Mouse (Mus musculus) neural tube, embryonic 15.5 days (tissue): ENCODE results near the gene Fbln5. TPM values are rescaled to one million over a fixed set of nuclear protein-coding genes. Genes with fewer than 3 reads are reported as not detected.

Experiments used
- ATAC-seq: fragments of 200-750 bp; cut with Nextera tagmentation; 2 replicates; pipeline ENCODE4 v1.8.0; 2017; ENCODE audit warnings: mild to moderate bottlenecking, moderate TSS enrichment, moderate library complexity; ENCODE audit not compliant: low FRiP score
- H3K27ac ChIP-seq: fragments of 300-500 bp; sonication (generic); replicated peaks from 2 replicates; pipeline ENCODE4 v1.5.1; 2015; ENCODE audit warnings: mild to moderate bottlenecking, inconsistent platforms
- H3K27me3 ChIP-seq: fragments of 300-500 bp; sonication (generic); replicated peaks from 2 replicates; pipeline ENCODE4 v1.6.1; 2015; ENCODE audit warnings: inconsistent platforms
- H3K36me3 ChIP-seq: fragments of 300-500 bp; sonication (generic); 2 replicates; pipeline ENCODE4 v1.6.1; 2015; ENCODE audit warnings: inconsistent platforms
- H3K4me1 ChIP-seq: fragments of 300-500 bp; sonication (generic); 2 replicates; pipeline ENCODE4 v1.6.1; 2015; ENCODE audit warnings: inconsistent platforms
- H3K4me2 ChIP-seq: fragments of 300-500 bp; sonication (generic); 2 replicates; pipeline ENCODE4 v1.6.1; 2015; ENCODE audit warnings: inconsistent platforms, mild to moderate bottlenecking, moderate library complexity
- H3K4me3 ChIP-seq: fragments of 300-500 bp; sonication (generic); replicated peaks from 2 replicates; pipeline ENCODE4 v1.5.1; 2015; ENCODE audit warnings: mild to moderate bottlenecking, inconsistent platforms
- H3K9ac ChIP-seq: fragments of 300-500 bp; sonication (generic); replicated peaks from 2 replicates; pipeline ENCODE4 v1.6.1; 2015; ENCODE audit warnings: mild to moderate bottlenecking, inconsistent platforms
- H3K9me3 ChIP-seq: fragments of 300-500 bp; sonication (generic); replicated peaks from 2 replicates; pipeline ENCODE4 v1.6.1; 2016; ENCODE audit warnings: inconsistent platforms
- WGBS: fragments of 180-500 bp; shearing (Covaris S2); methylation state at CpG from one replicate; pipeline ENCODE4 v1.1.7; 2015; ENCODE audit warnings: mixed read lengths; 5-methylcytosine and 5-hydroxymethylcytosine counted together
- polyA plus RNA-seq: library from polyadenylated mRNA; unstranded; fragments of >200 nt; fragmentation: Nextera tagmentation; extraction: Ambion mirVana; gene quantifications from 2 replicates; pipeline ENCODE4 v1.2.1, GENCODE M21; 2015

The Fbln5 gene
- polyA plus RNA-seq, 1 experiment from 2014 or later, result 17.2 TPM

DNA sequence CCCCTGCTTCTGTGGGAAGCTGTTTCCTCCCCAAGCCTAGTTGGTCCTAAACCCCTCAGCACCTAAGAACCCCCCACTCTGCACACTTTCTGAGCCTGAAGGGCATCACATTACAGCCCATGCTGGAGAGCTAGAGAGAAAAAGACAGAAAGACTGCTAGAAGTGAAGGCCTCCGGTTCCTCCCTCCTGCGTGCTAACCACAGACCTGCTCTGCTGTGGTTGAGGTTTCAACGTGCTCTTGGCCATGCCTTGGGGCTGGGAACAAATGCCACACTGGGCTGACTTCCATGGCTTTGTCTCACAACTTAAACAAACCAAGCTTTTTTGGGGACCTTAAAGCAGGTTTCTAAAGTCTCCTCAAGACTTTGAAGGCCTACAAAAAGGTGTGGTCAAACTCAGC is 16.4 kb downstream of the Fbln5 start:
- no peaks in the 10 kb centered on the region for H3K9me3 ChIP-seq
- 0 out of 2 replicates have a peak, but pooled peaks cover 4% of the 10 kb centered on the region for H3K4me1 ChIP-seq
- no peak for ATAC-seq
- WGBS, result 85% methylated on average over 3 of the region's 3 CpGs
- H3K27me3 ChIP-seq, result no peaks in the 10 kb centered on the region
- H3K27ac ChIP-seq, result no peak overlapping the region
- no peak overlapping the region for H3K4me2 ChIP-seq
- H3K9ac ChIP-seq, result no peak overlapping the region
- H3K36me3 ChIP-seq, result no peaks in the 10 kb centered on the region
- no peak overlapping the region for H3K4me3 ChIP-seq

DNA sequence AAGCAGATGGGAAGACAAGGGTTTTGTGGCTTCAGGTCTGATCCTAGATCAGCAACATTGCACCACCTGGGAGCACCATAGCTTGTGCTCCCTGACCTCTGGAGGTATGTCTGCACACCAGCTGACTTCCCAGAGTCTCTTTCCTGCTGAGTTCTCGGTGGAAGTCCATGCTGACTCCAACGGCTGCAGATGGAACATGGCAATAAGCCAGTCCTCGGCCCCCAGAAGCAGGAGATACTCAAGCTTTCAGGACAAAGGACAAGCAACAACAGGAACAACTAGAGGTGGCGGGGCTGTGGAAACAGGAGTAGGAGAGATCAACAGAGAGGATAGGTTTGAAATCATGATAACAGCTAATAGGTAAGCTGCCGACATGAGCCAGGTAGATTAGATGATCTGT is 17.1 kb downstream of the Fbln5 start:
- WGBS, result 80% methylated on average over 5 of the region's 5 CpGs
- ATAC-seq, result no peak
- H3K27me3 ChIP-seq, result no peaks in the 10 kb centered on the region
- H3K27ac ChIP-seq, result no peak overlapping the region
- no peak overlapping the region for H3K4me3 ChIP-seq
- no peak overlapping the region for H3K9ac ChIP-seq
- H3K36me3 ChIP-seq, result no peaks in the 10 kb centered on the region
- H3K4me2 ChIP-seq, result no peak overlapping the region
- H3K9me3 ChIP-seq, result no peaks in the 10 kb centered on the region
- 0 out of 2 replicates have a peak, but pooled peaks cover 4% of the 10 kb centered on the region for H3K4me1 ChIP-seq

DNA sequence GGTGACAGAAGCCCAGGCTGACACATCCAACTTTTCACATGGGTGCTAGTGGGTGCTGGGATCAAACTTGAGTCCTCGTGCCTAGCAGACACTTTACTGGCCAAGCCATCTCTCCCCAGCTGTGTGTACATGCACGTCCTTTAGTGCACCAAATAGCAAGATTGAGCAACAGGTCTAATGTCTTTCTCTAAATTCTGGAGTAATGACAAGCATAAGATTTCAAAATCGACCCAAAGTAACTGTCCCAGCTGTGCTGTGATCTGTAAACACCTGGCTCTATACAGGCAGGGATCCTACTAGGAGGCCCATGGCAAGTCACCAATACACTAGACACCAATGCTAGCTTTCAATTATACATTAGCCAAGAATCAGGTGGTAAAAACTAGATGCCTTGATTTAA is 17.8 kb downstream of the Fbln5 start:
- H3K4me1 ChIP-seq, result 0 out of 2 replicates have a peak, but pooled peaks cover 4% of the 10 kb centered on the region
- no peak for ATAC-seq
- 87% methylated on average over 3 of the region's 3 CpGs for WGBS

DNA sequence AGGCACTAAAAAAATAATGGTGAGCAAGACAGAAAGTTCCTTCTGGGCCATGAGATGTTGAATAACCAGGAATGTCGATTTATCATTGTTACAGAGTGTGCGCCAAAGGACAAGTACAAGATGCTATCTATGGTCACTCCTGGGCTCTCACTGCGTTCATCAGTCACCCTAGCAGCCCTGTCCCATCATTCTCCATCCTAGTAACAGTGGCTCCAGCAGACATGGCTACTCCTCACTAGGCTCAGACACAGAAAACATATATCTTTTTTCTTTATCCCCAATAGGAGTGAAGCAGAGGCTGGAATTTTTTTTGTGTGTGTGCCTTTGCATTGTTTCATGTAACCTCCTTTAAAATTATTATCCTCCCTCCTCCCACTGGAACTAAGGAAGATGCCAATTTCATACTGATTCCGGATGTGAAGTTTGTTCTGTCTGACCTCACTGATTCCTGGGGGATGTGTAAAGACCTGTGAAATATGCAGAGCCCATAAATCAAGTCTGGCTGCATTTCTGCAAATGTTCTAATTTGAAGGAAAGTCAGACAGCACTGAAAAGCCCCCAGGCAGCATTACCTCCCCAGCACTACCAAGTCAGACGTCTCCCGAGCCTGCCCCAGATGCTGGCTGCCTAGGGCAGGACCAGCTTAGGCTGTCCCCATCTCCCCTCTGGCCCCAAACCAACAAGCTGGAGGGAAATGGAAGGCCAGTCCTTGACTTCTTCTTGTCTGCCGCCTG is 20.5 kb downstream of the Fbln5 start:
- Histone ChIP-seq H3K27me3 (no peaks in the 10 kb centered on the region), H3K36me3 (no peaks in the 10 kb centered on the region), H3K27ac (no peak overlapping the region), H3K4me2 (no peak overlapping the region), H3K4me1 (0 out of 2 replicates have a peak, but pooled peaks cover 4% of the 10 kb centered on the region), H3K9me3 (no peaks in the 10 kb centered on the region), H3K4me3 (no peak overlapping the region), H3K9ac (no peak overlapping the region)
- WGBS, result 58% methylated on average over 7 of the region's 7 CpGs
- ATAC-seq, result no peak

More for the DNA sequence above, 17.8 kb downstream of the Fbln5 start:
- no peaks in the 10 kb centered on the region for H3K27me3 ChIP-seq
- no peak overlapping the region for H3K9ac ChIP-seq
- no peaks in the 10 kb centered on the region for H3K9me3 ChIP-seq
- H3K27ac ChIP-seq, result no peak overlapping the region
- no peak overlapping the region for H3K4me2 ChIP-seq
- no peak overlapping the region for H3K4me3 ChIP-seq
- H3K36me3 ChIP-seq, result no peaks in the 10 kb centered on the region

DNA sequence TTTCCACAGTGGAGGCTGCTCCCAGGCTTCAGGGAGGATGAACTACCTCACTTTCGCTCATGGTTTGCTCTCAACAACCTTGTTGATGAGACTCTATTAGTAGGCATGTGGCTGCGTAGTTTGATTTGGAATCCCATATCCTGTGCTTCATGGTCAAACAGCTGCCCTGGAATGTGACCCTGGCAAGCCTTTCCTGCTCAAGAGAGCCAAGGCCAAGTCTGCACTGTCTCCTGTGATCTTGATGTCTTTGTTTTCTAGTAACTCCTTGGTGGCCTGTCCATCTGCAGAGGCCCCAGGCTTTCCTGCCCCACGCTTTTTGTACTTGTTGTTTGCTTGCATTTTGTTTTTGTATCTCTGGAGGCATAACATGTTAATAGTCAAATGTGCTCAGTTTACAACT is 24.4 kb downstream of the Fbln5 start:
- H3K9ac ChIP-seq, result no peak overlapping the region
- H3K36me3 ChIP-seq, result no peaks in the 10 kb centered on the region
- H3K4me1 ChIP-seq, result 0 out of 2 replicates have a peak, but pooled peaks cover 4% of the 10 kb centered on the region
- WGBS, result 86% methylated on average over 3 of the region's 3 CpGs
- H3K9me3 ChIP-seq, result no peaks in the 10 kb centered on the region
- H3K27me3 ChIP-seq, result no peaks in the 10 kb centered on the region
- no peak overlapping the region for H3K4me2 ChIP-seq
- no peak overlapping the region for H3K27ac ChIP-seq
- no peak overlapping the region for H3K4me3 ChIP-seq
- ATAC-seq, result no peak

DNA sequence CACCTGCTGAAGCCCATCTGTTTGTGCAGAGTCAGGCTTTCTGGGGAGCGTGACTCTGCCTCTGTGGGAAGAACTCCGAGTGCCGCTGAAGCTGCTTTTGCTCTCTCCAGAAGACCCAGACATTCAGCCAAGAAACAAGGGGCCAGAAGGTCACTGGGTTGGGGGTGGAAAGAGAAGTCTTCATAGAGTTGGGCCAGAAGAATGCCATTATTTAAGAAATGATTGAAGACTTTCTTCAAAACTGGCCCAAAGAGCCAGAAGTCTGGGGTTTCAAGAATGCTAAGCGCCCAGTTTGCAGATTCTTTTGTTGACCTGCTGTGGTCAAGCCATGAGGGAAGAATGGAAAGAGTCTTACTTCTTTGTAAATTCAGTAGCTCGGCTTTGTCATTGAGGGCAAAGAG is 25.6 kb downstream of the Fbln5 start:
- no peak overlapping the region for H3K9ac ChIP-seq
- 85% methylated on average over 5 of the region's 5 CpGs for whole genome bisulfite sequencing
- ATAC-seq, result no peak

DNA sequence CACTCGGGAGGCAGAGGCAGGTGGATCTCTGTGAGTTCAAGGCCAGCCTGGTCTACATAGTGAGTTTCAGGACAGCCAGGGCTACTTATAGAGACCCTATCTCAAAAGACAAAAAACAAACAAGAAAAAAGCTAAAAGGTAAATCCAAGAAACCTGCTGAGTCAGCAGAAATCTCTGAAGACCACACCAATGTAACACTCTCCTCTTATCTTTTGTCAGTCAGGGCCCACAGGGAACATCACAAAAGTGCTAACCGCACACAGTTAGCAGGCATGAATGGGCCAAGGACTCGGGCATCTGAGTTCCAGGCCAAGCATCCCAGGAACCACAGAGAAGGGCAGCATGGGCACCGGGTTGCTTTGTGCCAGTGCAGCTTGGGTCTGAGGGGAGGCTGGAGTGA is 26.2 kb downstream of the Fbln5 start:
- no peak overlapping the region for H3K9ac ChIP-seq
- no peaks in the 10 kb centered on the region for H3K36me3 ChIP-seq
- no peaks in the 10 kb centered on the region for H3K27me3 ChIP-seq
- no peak overlapping the region for H3K4me2 ChIP-seq
- H3K27ac ChIP-seq, result no peak overlapping the region
- ATAC-seq, result no peak
- no peak overlapping the region for H3K4me3 ChIP-seq
- 92% methylated on average over 4 of the region's 4 CpGs for WGBS
- no peaks in the 10 kb centered on the region for H3K4me1 ChIP-seq
- no peaks in the 10 kb centered on the region for H3K9me3 ChIP-seq

More for the DNA sequence above, 25.6 kb downstream of the Fbln5 start:
- no peaks in the 10 kb centered on the region for H3K36me3 ChIP-seq
- no peak overlapping the region for H3K4me3 ChIP-seq
- no peak overlapping the region for H3K4me2 ChIP-seq
- no peaks in the 10 kb centered on the region for H3K27me3 ChIP-seq
- H3K27ac ChIP-seq, result no peak overlapping the region
- no peaks in the 10 kb centered on the region for H3K4me1 ChIP-seq
- H3K9me3 ChIP-seq, result no peaks in the 10 kb centered on the region

DNA sequence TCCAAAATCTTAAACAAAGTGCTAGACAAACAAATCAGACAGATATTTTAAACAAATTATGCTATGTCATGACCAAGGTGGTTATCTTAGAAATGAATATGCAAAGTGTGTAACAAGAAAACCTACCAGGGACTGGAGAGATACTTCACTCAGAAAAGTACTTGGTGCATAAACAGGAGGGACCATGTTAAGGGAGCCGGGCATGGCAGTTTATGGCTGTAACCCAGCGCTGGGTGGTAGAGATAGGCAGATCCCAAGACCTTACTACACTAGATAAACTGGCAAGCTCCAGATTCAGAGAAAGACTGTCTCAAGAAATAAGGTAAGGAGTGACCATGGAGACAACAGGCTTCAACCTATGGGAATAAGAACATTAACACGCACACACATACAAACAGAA is 29.1 kb downstream of the Fbln5 start:
- no peaks in the 10 kb centered on the region for H3K27me3 ChIP-seq
- H3K36me3 ChIP-seq, result no peaks in the 10 kb centered on the region
- no peak overlapping the region for H3K4me2 ChIP-seq
- no peak overlapping the region for H3K4me3 ChIP-seq
- H3K9me3 ChIP-seq, result no peaks in the 10 kb centered on the region
- no peaks in the 10 kb centered on the region for H3K4me1 ChIP-seq
- H3K27ac ChIP-seq, result no peak overlapping the region
- WGBS, result 92% methylated on average over 3 of the region's 3 CpGs
- H3K9ac ChIP-seq, result no peak overlapping the region
- ATAC-seq, result no peak

DNA sequence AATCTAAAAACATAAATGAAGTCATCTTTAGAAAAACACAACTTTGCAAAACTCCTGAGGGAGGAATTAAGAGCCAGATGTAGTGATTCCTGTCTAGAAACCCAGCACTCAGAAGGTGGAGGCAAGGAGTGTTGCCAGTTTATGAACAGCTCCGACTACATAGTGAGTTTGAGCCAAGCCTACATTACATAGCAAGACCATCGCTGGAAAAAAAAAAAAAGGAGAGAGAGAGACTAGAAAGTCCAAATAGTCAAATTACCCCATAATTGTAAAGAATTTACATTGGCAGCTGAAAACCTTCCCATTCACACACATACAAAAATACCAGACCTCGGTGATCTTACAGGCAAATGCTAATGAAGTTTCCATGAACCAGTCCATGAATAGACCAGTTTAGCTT is 29.6 kb downstream of the Fbln5 start:
- no peak overlapping the region for H3K4me2 ChIP-seq
- no peaks in the 10 kb centered on the region for H3K27me3 ChIP-seq
- no peaks in the 10 kb centered on the region for H3K9me3 ChIP-seq
- no peak overlapping the region for H3K4me3 ChIP-seq
- 74% methylated on average over 3 of the region's 3 CpGs for WGBS
- H3K9ac ChIP-seq, result no peak overlapping the region
- no peak for ATAC-seq
- no peak overlapping the region for H3K27ac ChIP-seq
- H3K4me1 ChIP-seq, result no peaks in the 10 kb centered on the region
- no peaks in the 10 kb centered on the region for H3K36me3 ChIP-seq

DNA sequence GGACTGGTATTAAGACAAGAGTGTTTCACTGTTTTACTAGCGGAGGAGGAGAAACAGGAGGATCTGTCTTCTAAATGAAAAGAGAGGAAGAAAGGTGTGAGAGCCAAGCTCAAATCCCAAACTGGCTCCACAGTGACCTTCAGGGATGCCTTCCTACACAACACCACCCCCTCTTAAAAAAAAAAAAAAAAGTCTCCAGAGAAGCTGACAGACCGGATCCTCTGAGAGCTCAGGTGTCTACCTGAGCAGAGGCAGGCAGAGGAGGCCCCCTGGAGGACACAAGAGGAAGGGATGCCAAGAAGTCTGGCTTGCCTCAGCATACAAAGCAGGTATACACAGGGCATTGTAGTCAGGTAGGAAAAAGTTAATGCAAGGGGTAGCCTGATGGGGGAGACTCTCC is 36.1 kb downstream of the Fbln5 start:
- H3K36me3 ChIP-seq, result no peaks in the 10 kb centered on the region
- no peaks in the 10 kb centered on the region for H3K9me3 ChIP-seq
- H3K4me2 ChIP-seq, result no peak overlapping the region
- ATAC-seq, result no peak
- no peak overlapping the region for H3K27ac ChIP-seq
- H3K4me1 ChIP-seq, result no peaks in the 10 kb centered on the region
- H3K9ac ChIP-seq, result no peak overlapping the region
- no peak overlapping the region for H3K4me3 ChIP-seq
- WGBS, result 57% methylated on average over 2 of the region's 2 CpGs
- H3K27me3 ChIP-seq, result no peaks in the 10 kb centered on the region

DNA sequence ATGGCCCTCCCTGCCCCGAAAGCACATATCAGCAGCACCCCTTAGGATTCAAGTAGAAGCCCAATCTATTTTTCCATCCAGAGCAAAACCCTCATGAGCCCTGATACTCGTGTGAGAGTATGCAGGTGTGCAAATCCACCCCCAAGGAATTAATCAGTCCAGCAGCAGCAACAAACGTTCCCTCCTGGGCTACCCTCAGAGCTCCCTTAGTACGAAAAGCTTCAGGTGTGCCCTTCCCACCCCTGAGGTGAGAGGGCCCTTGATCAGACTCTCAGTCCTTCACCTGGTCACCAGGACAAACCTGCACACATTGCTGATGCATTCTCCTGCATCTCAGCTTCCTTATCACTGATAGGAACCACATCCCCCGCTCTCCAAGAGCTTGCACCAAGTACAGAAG is 37.9 kb downstream of the Fbln5 start:
- ATAC-seq, result no peak
- H3K27ac ChIP-seq, result no peak overlapping the region
- H3K4me1 ChIP-seq, result no peaks in the 10 kb centered on the region
- H3K36me3 ChIP-seq, result no peaks in the 10 kb centered on the region
- H3K4me2 ChIP-seq, result no peak overlapping the region
- H3K4me3 ChIP-seq, result no peak overlapping the region
- H3K9me3 ChIP-seq, result no peaks in the 10 kb centered on the region
- no peak overlapping the region for H3K9ac ChIP-seq
- H3K27me3 ChIP-seq, result no peaks in the 10 kb centered on the region
- WGBS, result 81% methylated on average over 5 of the region's 5 CpGs

DNA sequence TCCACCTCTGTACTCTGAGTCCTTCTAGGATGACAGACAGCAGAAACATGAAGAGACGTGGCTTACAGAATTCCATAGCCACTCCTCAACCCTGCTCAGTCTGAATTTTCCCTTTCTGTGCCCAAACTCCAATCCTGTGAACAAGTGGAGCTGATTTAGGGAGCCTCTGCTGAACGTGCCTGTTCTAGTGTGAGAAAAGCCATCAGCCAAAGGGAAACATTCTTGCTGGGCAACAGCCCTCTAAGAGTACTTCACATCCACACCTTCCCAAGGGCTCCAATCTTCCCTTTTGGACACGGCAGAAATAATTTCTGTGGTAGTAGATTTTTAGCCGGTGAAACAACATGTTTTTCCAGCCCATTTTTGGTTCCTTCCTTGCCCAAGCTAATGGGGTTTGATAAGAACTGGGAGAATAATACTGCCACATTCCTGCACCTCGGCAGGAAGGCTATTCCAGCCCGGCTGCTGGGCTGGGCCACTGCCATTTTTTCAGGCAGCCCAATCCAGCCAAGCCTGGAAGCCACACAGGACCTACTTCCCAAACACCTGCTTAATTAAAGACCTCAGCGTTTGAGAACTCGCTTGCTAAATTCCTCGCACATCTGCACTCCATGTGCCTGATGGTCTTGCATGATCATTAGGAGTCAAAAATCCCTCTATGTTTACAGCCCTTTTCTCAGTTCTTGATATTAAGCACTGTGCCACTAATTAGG is 41.1 kb downstream of the Fbln5 start:
- H3K9me3 ChIP-seq, result no peaks in the 10 kb centered on the region
- H3K4me1 ChIP-seq, result no peaks in the 10 kb centered on the region
- H3K36me3 ChIP-seq, result no peaks in the 10 kb centered on the region
- no peaks in the 10 kb centered on the region for H3K27me3 ChIP-seq
- H3K4me3 ChIP-seq, result no peak overlapping the region
- no peak overlapping the region for H3K9ac ChIP-seq
- H3K4me2 ChIP-seq, result no peak overlapping the region
- no peak for ATAC-seq
- WGBS, result 70% methylated on average over 9 of the region's 9 CpGs
- no peak overlapping the region for H3K27ac ChIP-seq
